Mouse (Mus musculus) forebrain, embryonic 16.5 days (tissue): Measurements from ENCODE around the gene Irak4. TPM values are rescaled to one million over a fixed set of nuclear protein-coding genes. Genes with fewer than 3 reads are reported as not detected.

Source experiments
- ATAC-seq: fragments of 200-750 bp; cut with Nextera tagmentation; 2 replicates; pipeline ENCODE4 v1.8.0; 2017; ENCODE audit warnings: mild to moderate bottlenecking, moderate library complexity
- H3K27ac ChIP-seq: fragments of 300-500 bp; sonication (generic); 2 replicates; pipeline ENCODE4 v1.5.1; 2014; ENCODE audit warnings: low read length, control low read depth
- H3K27me3 ChIP-seq: fragments of 300-500 bp; sonication (generic); replicated peaks from 2 replicates; pipeline ENCODE4 v1.6.1; 2014; ENCODE audit warnings: low read length; ENCODE audit not compliant: control insufficient read depth, insufficient read depth
- H3K36me3 ChIP-seq: fragments of 300-500 bp; sonication (generic); 2 replicates; pipeline ENCODE4 v1.6.1; 2014; ENCODE audit not compliant: control insufficient read depth, insufficient read depth
- H3K4me1 ChIP-seq: fragments of 300-500 bp; sonication (generic); replicated peaks from 2 replicates; pipeline ENCODE4 v1.6.1; 2014; ENCODE audit warnings: low read length; ENCODE audit not compliant: control insufficient read depth, insufficient read depth
- H3K4me2 ChIP-seq: fragments of 300-500 bp; sonication (generic); 2 replicates; pipeline ENCODE4 v1.6.1; 2014; ENCODE audit warnings: mild to moderate bottlenecking, low read length, control low read depth
- H3K4me3 ChIP-seq: fragments of 300-500 bp; sonication (generic); replicated peaks from 2 replicates; pipeline ENCODE4 v1.5.1; 2014; ENCODE audit warnings: mild to moderate bottlenecking, low read length, control low read depth
- H3K9ac ChIP-seq: fragments of 300-500 bp; sonication (generic); replicated peaks from 2 replicates; pipeline ENCODE4 v1.6.1; 2014; ENCODE audit warnings: low read depth, low read length, control low read depth
- H3K9me3 ChIP-seq: fragments of 300-500 bp; sonication (generic); 2 replicates; pipeline ENCODE4 v1.6.1; 2016; ENCODE audit warnings: low read length; ENCODE audit not compliant: control insufficient read depth
- WGBS: fragments of 180-500 bp; shearing (Covaris S2); extraction: QIAGEN DNeasy Blood & Tissue Kit; methylation state at CpG from one replicate; pipeline ENCODE4 v1.1.7; 2014; 5-methylcytosine and 5-hydroxymethylcytosine counted together
- polyA plus RNA-seq: library from polyadenylated mRNA; unstranded; fragments of >200 nt; fragmentation: Nextera tagmentation; extraction: Ambion mirVana; gene quantifications from 2 replicates; pipeline ENCODE4 v1.2.1, GENCODE M21; 2015

Gene Irak4
- polyA plus RNA-seq, 1 experiment from 2014 or later, result 1.4 TPM

- no peak for ATAC-seq
These were observed 18.5 kb upstream of the Irak4 start for GRCm38 (mm10) chr15:94524956-94525355.

GRCm38 (mm10) chr15:94530519-94530918, 12.9 kb upstream of the Irak4 start:
- WGBS, result 81% methylated on average over 3 of the region's 3 CpGs
- no peaks in the 10 kb centered on the region for H3K27me3 ChIP-seq
- H3K27ac ChIP-seq, result no peak overlapping the region
- no peak for ATAC-seq
- H3K4me3 ChIP-seq, result no peak overlapping the region
- no peak overlapping the region for H3K9ac ChIP-seq
- H3K4me1 ChIP-seq, result no peaks in the 10 kb centered on the region
- no peaks in the 10 kb centered on the region for H3K36me3 ChIP-seq
- H3K4me2 ChIP-seq, result no peak overlapping the region
- no peaks in the 10 kb centered on the region for H3K9me3 ChIP-seq

More at GRCm38 (mm10) chr15:94524956-94525355, 18.5 kb upstream of the Irak4 start:
- Histone ChIP-seq H3K27me3 (no peaks in the 10 kb centered on the region), H3K4me2 (no peak overlapping the region), H3K27ac (no peak overlapping the region), H3K9me3 (no peaks in the 10 kb centered on the region), H3K36me3 (no peaks in the 10 kb centered on the region), H3K9ac (no peak overlapping the region), H3K4me1 (no peaks in the 10 kb centered on the region), H3K4me3 (no peak overlapping the region)
- WGBS, result 85% methylated on average over 12 of the region's 12 CpGs

GRCm38 (mm10) chr15:94532306-94532705, 11.1 kb upstream of the Irak4 start:
- Histone ChIP-seq H3K9me3 (no peaks in the 10 kb centered on the region), H3K36me3 (no peaks in the 10 kb centered on the region), H3K4me3 (no peak overlapping the region), H3K4me1 (no peaks in the 10 kb centered on the region), H3K4me2 (no peak overlapping the region), H3K27ac (no peak overlapping the region), H3K9ac (no peak overlapping the region), H3K27me3 (no peaks in the 10 kb centered on the region)
- WGBS, result 86% methylated on average over 5 of the region's 5 CpGs
- no peak for ATAC-seq

GRCm38 (mm10) chr15:94532956-94533355, 10.5 kb upstream of the Irak4 start:
- no peaks in the 10 kb centered on the region for H3K4me1 ChIP-seq
- H3K27ac ChIP-seq, result no peak overlapping the region
- H3K9me3 ChIP-seq, result no peaks in the 10 kb centered on the region
- H3K4me3 ChIP-seq, result no peak overlapping the region
- H3K27me3 ChIP-seq, result no peaks in the 10 kb centered on the region
- no peak for ATAC-seq
- no peak overlapping the region for H3K4me2 ChIP-seq
- H3K9ac ChIP-seq, result no peak overlapping the region
- 70% methylated on average over 6 of the region's 6 CpGs for WGBS
- no peaks in the 10 kb centered on the region for H3K36me3 ChIP-seq

GRCm38 (mm10) chr15:94535521-94535920, 7.9 kb upstream of the Irak4 start:
- 94% methylated on average over 7 of the region's 7 CpGs for WGBS
- Histone ChIP-seq H3K27ac (no peak overlapping the region), H3K36me3 (no peaks in the 10 kb centered on the region), H3K27me3 (no peaks in the 10 kb centered on the region), H3K9ac (no peak overlapping the region), H3K4me1 (no peaks in the 10 kb centered on the region), H3K4me3 (no peak overlapping the region), H3K4me2 (no peak overlapping the region), H3K9me3 (no peaks in the 10 kb centered on the region)
- no peak for ATAC-seq

GRCm38 (mm10) chr15:94539296-94539695, 4.1 kb upstream of the Irak4 start:
- ATAC-seq, result no peak
- H3K9me3 ChIP-seq, result no peaks in the 10 kb centered on the region
- 89% methylated on average over 3 of the region's 3 CpGs for WGBS
- H3K4me2 ChIP-seq, result no peak overlapping the region
- H3K4me3 ChIP-seq, result no peak overlapping the region
- H3K36me3 ChIP-seq, result no peaks in the 10 kb centered on the region
- H3K27me3 ChIP-seq, result no peaks in the 10 kb centered on the region
- H3K9ac ChIP-seq, result no peak overlapping the region
- H3K27ac ChIP-seq, result no peak overlapping the region
- H3K4me1 ChIP-seq, result peaks cover 6% of the 10 kb centered on the region

- WGBS, result 6% methylated on average over 22 of the region's 22 CpGs
- peak; percentile 91 for ATAC-seq
- no peaks in the 10 kb centered on the region for H3K27me3 ChIP-seq
- H3K4me1 ChIP-seq, result peaks cover 6% of the 10 kb centered on the region
- peak overlapping the region; percentile 74 for H3K4me2 ChIP-seq
- peak overlapping the region; percentile 70 for H3K4me3 ChIP-seq
- no peaks in the 10 kb centered on the region for H3K36me3 ChIP-seq
- H3K27ac ChIP-seq, result peak overlapping the region; percentile 41
- peak overlapping the region; percentile 73 for H3K9ac ChIP-seq
- H3K9me3 ChIP-seq, result no peaks in the 10 kb centered on the region
These were observed 655 bp upstream of the Irak4 start for GRCm38 (mm10) chr15:94542567-94543408.

GRCm38 (mm10) chr15:94544052-94544636, 701 bp downstream of the Irak4 start:
- peak overlapping the region; percentile 70 for H3K4me3 ChIP-seq
- WGBS, result 39% methylated on average over 9 of the region's 9 CpGs
- peaks cover 6% of the 10 kb centered on the region for H3K4me1 ChIP-seq
- H3K9ac ChIP-seq, result peak overlapping the region; percentile 73
- ATAC-seq, result no peak
- H3K4me2 ChIP-seq, result peak overlapping the region; percentile 74
- H3K36me3 ChIP-seq, result no peaks in the 10 kb centered on the region
- no peaks in the 10 kb centered on the region for H3K27me3 ChIP-seq
- no peaks in the 10 kb centered on the region for H3K9me3 ChIP-seq
- H3K27ac ChIP-seq, result no peak overlapping the region

- WGBS, result 88% methylated on average over 4 of the region's 4 CpGs
- ATAC-seq, result no peak
These were observed 1.4 kb downstream of the Irak4 start for GRCm38 (mm10) chr15:94544844-94545243.

More at GRCm38 (mm10) chr15:94544844-94545243, 1.4 kb downstream of the Irak4 start:
- Histone ChIP-seq H3K27me3 (no peaks in the 10 kb centered on the region), H3K9me3 (0 out of 2 replicates have a peak, but pooled peaks cover 3% of the 10 kb centered on the region), H3K4me1 (peaks cover 6% of the 10 kb centered on the region), H3K4me3 (no peak overlapping the region), H3K36me3 (no peaks in the 10 kb centered on the region), H3K4me2 (no peak overlapping the region), H3K27ac (no peak overlapping the region), H3K9ac (no peak overlapping the region)
